Comparison of ENCODE assay signal across 8 mouse cellular contexts in genomic region chr17:3570876-3571275, GRCm38 (mm10). TPM values are rescaled to one million over a fixed set of nuclear protein-coding genes. Genes with fewer than 3 reads are reported as not detected.
A peak's percentile ranks its signal among the peaks of the same experiment; 100 is the strongest.
DNase-seq lines count a peak whose midpoint lies in the region; ATAC-seq and TF ChIP-seq lines count a peak whose summit lies in the region.

No protein-coding gene starts in this region.

- peak overlapping the region; percentile 36; the same call in 1 of the 2 replicates for H3K4me2 ChIP-seq in intestine, embryonic 16.5 days (ENCODE audit: low read depth, low read length)

- TF ChIP-seq POLR2A in cortical plate, adult 2 months (IDR thresholded peaks at IDR 0.05; ENCODE audit: extremely low read depth, insufficient read depth, low read length), result no peak

- no peaks in the 10 kb centered on the region; the same call in 1 of the 2 replicates for H3K4me1 ChIP-seq in cortical plate, adult 2 months (ENCODE audit: control insufficient read depth, insufficient read depth, low read length)
- H3K4me1 ChIP-seq in intestine, embryonic 16.5 days (ENCODE audit: control insufficient read depth, insufficient read depth, low read length), result no peaks in the 10 kb centered on the region

- no peak overlapping the region for H3K9ac ChIP-seq in intestine, embryonic 16.5 days (ENCODE audit: low read depth, low read length)

- WGBS in intestine, embryonic 16.5 days, result 3% methylated on average over 12 of the region's 12 CpGs

- ATAC-seq in intestine, embryonic 16.5 days, result 0 out of 2 replicates have a peak, but pooled peaks have one; percentile 38

- H3K27ac ChIP-seq in cortical plate, adult 2 months (ENCODE audit: insufficient read depth, low read length), result no peak overlapping the region
- H3K27ac ChIP-seq in intestine, embryonic 16.5 days (ENCODE audit: low read length), result no peak overlapping the region

- peak; percentile 85 for TF ChIP-seq CTCF in cortical plate, adult 2 months (IDR thresholded peaks at IDR 0.05; ENCODE audit: extremely low read depth, insufficient read depth, low read length)

- H3K36me3 ChIP-seq in intestine, embryonic 16.5 days (ENCODE audit: control insufficient read depth, insufficient read depth, low read length), result no peaks in the 10 kb centered on the region

- H3K9me3 ChIP-seq in intestine, embryonic 16.5 days (ENCODE audit: control insufficient read depth, low read length), result no peaks in the 10 kb centered on the region

- no peak overlapping the region for H3K4me3 ChIP-seq in cortical plate, adult 2 months (ENCODE audit: insufficient read depth, low read length)
- H3K4me3 ChIP-seq in intestine, embryonic 16.5 days (ENCODE audit: low read length), result no peak overlapping the region

- peak; percentile 48 to 51 for DNase-seq in urinary bladder, adult 18-20 months (ENCODE audit: low spot score in 2 of 2)
- no peak for DNase-seq in urinary bladder, postnatal 10 days (ENCODE audit: low spot score)
- DNase-seq in gastrocnemius, postnatal 25 days, result peak; percentile 41
- DNase-seq in left cerebral cortex, postnatal 4 days, result peak; percentile 70
- DNase-seq in naive thymus-derived CD4-positive, alpha-beta T cell, adult 2 months (ENCODE audit: low read depth), result peak; percentile 40
- DNase-seq in testis, postnatal 14 days (ENCODE audit: low spot score), result peak; percentile 49

- H3K27me3 ChIP-seq in intestine, embryonic 16.5 days (replicated peaks; ENCODE audit: control insufficient read depth, insufficient read depth, low read length), result no peaks in the 10 kb centered on the region

- intact Hi-C loops in left cerebral cortex, postnatal 4 days (cut with DNase I), result loop anchor here (2.0 kb wide), 1 partner anchor 222 kb away; no protein-coding TSS in a partner anchor

RNA-seq across cellular contexts. Expression of gene Tfb1m, which starts 13.3 kb away (rescaled TPM):
- 6.0 and 7.2 TPM in 2 replicates for polyA plus RNA-seq in cortical plate, adult 2 months (2012; rRNA removed)
- 1 to 10 TPM; 6.3 to 7.6 TPM for total RNA-seq in gastrocnemius, postnatal 25 days (2021)
- 14.7 and 15.6 TPM in 2 replicates for polyA plus RNA-seq in intestine, embryonic 16.5 days (2015; fragmentation: Nextera tagmentation; extraction: Ambion mirVana)
- 1 to 10 TPM; 4.8 to 5.2 TPM for total RNA-seq in left cerebral cortex, postnatal 4 days (2021)

RNA-seq across cellular contexts. Expression of gene Cldn20, which starts 38.5 kb away (rescaled TPM):
- 0.95 and 1.0 TPM in 2 replicates for polyA plus RNA-seq in cortical plate, adult 2 months (2012; rRNA removed)
- total RNA-seq in gastrocnemius, postnatal 25 days (2021), result not detected
- polyA plus RNA-seq in intestine, embryonic 16.5 days (2015; fragmentation: Nextera tagmentation; extraction: Ambion mirVana), result 0.22 TPM in 1 of 2 replicates, not detected in the other
- total RNA-seq in left cerebral cortex, postnatal 4 days (2021), result 1 to 10 TPM; 4.0 to 4.1 TPM

Comparison
In these comparisons a context has a peak if more than half of its experiments do, and no peak if none do; other contexts are left out.
1. RNA of gene Cldn20, which starts 38.5 kb away (total RNA-seq): 4.0 to 4.1 TPM in left cerebral cortex, postnatal 4 days; not detected in gastrocnemius, postnatal 25 days; every median in the first group is over 4 times any median in the second.